Mouse (Mus musculus): ENCODE measurements around the gene Wipi1. TPM values are rescaled to one million over a fixed set of nuclear protein-coding genes. Genes with fewer than 3 reads are reported as not detected.

The Wipi1 gene
- polyA plus RNA-seq, 1 experiment from 2014 or later: 11.4 TPM

- Histone ChIP-seq H3K4me3 (ENCODE audit: low read depth, low read length) (no peak overlapping the region), H3K27ac (ENCODE audit: low read depth, low read length) (no peak overlapping the region), H3K4me2 (ENCODE audit: low read depth) (no peak overlapping the region), H3K36me3 (ENCODE audit: control insufficient read depth, insufficient read depth, low read length) (no peaks in the 10 kb centered on the region), H3K9me3 (ENCODE audit: control insufficient read depth, low read length) (no peaks in the 10 kb centered on the region), H3K9ac (ENCODE audit: low read length) (no peak overlapping the region), H3K4me1 (ENCODE audit: control insufficient read depth, insufficient read depth, low read length) (no peaks in the 10 kb centered on the region), H3K27me3 (ENCODE audit: control insufficient read depth, insufficient read depth, low read length) (no peaks in the 10 kb centered on the region)
- ATAC-seq (ENCODE audit: insufficient read depth, low FRiP score, low TSS enrichment) (no peak), DNase-seq (ENCODE audit: low spot score) (no peak)
- WGBS: 53% methylated on average over 3 of the region's 3 CpGs
Measured at GRCm38 (mm10) chr11:109561445-109561844, 50.3 kb downstream of the Wipi1 start.

GRCm38 (mm10) chr11:109560793-109561257 is 50.9 kb downstream of the Wipi1 start:
- Histone ChIP-seq H3K9ac (ENCODE audit: low read length) (no peak overlapping the region), H3K27me3 (ENCODE audit: control insufficient read depth, insufficient read depth, low read length) (no peaks in the 10 kb centered on the region), H3K4me3 (ENCODE audit: low read depth, low read length) (no peak overlapping the region), H3K4me2 (ENCODE audit: low read depth) (no peak overlapping the region), H3K4me1 (ENCODE audit: control insufficient read depth, insufficient read depth, low read length) (no peaks in the 10 kb centered on the region), H3K9me3 (ENCODE audit: control insufficient read depth, low read length) (no peaks in the 10 kb centered on the region), H3K36me3 (ENCODE audit: control insufficient read depth, insufficient read depth, low read length) (no peaks in the 10 kb centered on the region), H3K27ac (ENCODE audit: low read depth, low read length) (no peak overlapping the region)
- ATAC-seq (ENCODE audit: insufficient read depth, low FRiP score, low TSS enrichment): no peak
- WGBS: 33% methylated on average over 9 of the region's 9 CpGs
- DNase-seq (ENCODE audit: low spot score): no peak

GRCm38 (mm10) chr11:109559241-109559640 is 52.5 kb downstream of the Wipi1 start:
- no peaks in the 10 kb centered on the region for H3K27me3 ChIP-seq (ENCODE audit: control insufficient read depth, insufficient read depth, low read length)

GRCm38 (mm10) chr11:109557419-109557818 is 54.3 kb downstream of the Wipi1 start:
- Histone ChIP-seq H3K4me2 (ENCODE audit: low read depth) (no peak overlapping the region), H3K36me3 (ENCODE audit: control insufficient read depth, insufficient read depth, low read length) (no peaks in the 10 kb centered on the region), H3K4me1 (ENCODE audit: control insufficient read depth, insufficient read depth, low read length) (no peaks in the 10 kb centered on the region), H3K9ac (ENCODE audit: low read length) (no peak overlapping the region), H3K27ac (ENCODE audit: low read depth, low read length) (no peak overlapping the region), H3K9me3 (ENCODE audit: control insufficient read depth, low read length) (no peaks in the 10 kb centered on the region), H3K4me3 (ENCODE audit: low read depth, low read length) (no peak overlapping the region), H3K27me3 (ENCODE audit: control insufficient read depth, insufficient read depth, low read length) (no peaks in the 10 kb centered on the region)
- 90% methylated on average over 11 of the region's 11 CpGs for WGBS
- ATAC-seq (ENCODE audit: insufficient read depth, low FRiP score, low TSS enrichment) (no peak), DNase-seq (ENCODE audit: low spot score) (no peak)

More at GRCm38 (mm10) chr11:109559241-109559640, 52.5 kb downstream of the Wipi1 start:
- H3K4me3 ChIP-seq (ENCODE audit: low read depth, low read length): no peak overlapping the region
- DNase-seq (ENCODE audit: low spot score) (no peak), ATAC-seq (ENCODE audit: insufficient read depth, low FRiP score, low TSS enrichment) (no peak)
- H3K9me3 ChIP-seq (ENCODE audit: control insufficient read depth, low read length): no peaks in the 10 kb centered on the region
- no peaks in the 10 kb centered on the region for H3K36me3 ChIP-seq (ENCODE audit: control insufficient read depth, insufficient read depth, low read length)
- WGBS: 88% methylated on average over 12 of the region's 12 CpGs
- H3K27ac ChIP-seq (ENCODE audit: low read depth, low read length): no peak overlapping the region
- no peak overlapping the region for H3K9ac ChIP-seq (ENCODE audit: low read length)
- H3K4me2 ChIP-seq (ENCODE audit: low read depth): no peak overlapping the region
- H3K4me1 ChIP-seq (ENCODE audit: control insufficient read depth, insufficient read depth, low read length): no peaks in the 10 kb centered on the region

GRCm38 (mm10) chr11:109556130-109556529 is 55.6 kb downstream of the Wipi1 start:
- Histone ChIP-seq H3K9me3 (ENCODE audit: control insufficient read depth, low read length) (no peaks in the 10 kb centered on the region), H3K27me3 (ENCODE audit: control insufficient read depth, insufficient read depth, low read length) (no peaks in the 10 kb centered on the region), H3K27ac (ENCODE audit: low read depth, low read length) (no peak overlapping the region), H3K4me2 (ENCODE audit: low read depth) (no peak overlapping the region), H3K4me3 (ENCODE audit: low read depth, low read length) (no peak overlapping the region), H3K36me3 (ENCODE audit: control insufficient read depth, insufficient read depth, low read length) (no peaks in the 10 kb centered on the region), H3K4me1 (ENCODE audit: control insufficient read depth, insufficient read depth, low read length) (no peaks in the 10 kb centered on the region), H3K9ac (ENCODE audit: low read length) (no peak overlapping the region)
- DNase-seq (ENCODE audit: low spot score): no peak
- no peak for ATAC-seq (ENCODE audit: insufficient read depth, low FRiP score, low TSS enrichment)
- WGBS: 92% methylated on average over 6 of the region's 6 CpGs

- Histone ChIP-seq H3K4me3 (ENCODE audit: low read depth, low read length) (no peak overlapping the region), H3K4me1 (ENCODE audit: control insufficient read depth, insufficient read depth, low read length) (no peaks in the 10 kb centered on the region), H3K36me3 (ENCODE audit: control insufficient read depth, insufficient read depth, low read length) (no peaks in the 10 kb centered on the region), H3K4me2 (ENCODE audit: low read depth) (no peak overlapping the region), H3K9me3 (ENCODE audit: control insufficient read depth, low read length) (no peaks in the 10 kb centered on the region), H3K27ac (ENCODE audit: low read depth, low read length) (no peak overlapping the region), H3K9ac (ENCODE audit: low read length) (no peak overlapping the region), H3K27me3 (ENCODE audit: control insufficient read depth, insufficient read depth, low read length) (no peaks in the 10 kb centered on the region)
- 65% methylated on average over 3 of the region's 3 CpGs for WGBS
- ATAC-seq (ENCODE audit: insufficient read depth, low FRiP score, low TSS enrichment) (no peak), DNase-seq (ENCODE audit: low spot score) (no peak)
Measured at GRCm38 (mm10) chr11:109554443-109554842, 57.3 kb downstream of the Wipi1 start.

GRCm38 (mm10) chr11:109553921-109554320 is 57.8 kb downstream of the Wipi1 start:
- WGBS: 82% methylated on average over 4 of the region's 4 CpGs
- no peaks in the 10 kb centered on the region for H3K36me3 ChIP-seq (ENCODE audit: control insufficient read depth, insufficient read depth, low read length)
- H3K27ac ChIP-seq (ENCODE audit: low read depth, low read length): no peak overlapping the region
- no peaks in the 10 kb centered on the region for H3K4me1 ChIP-seq (ENCODE audit: control insufficient read depth, insufficient read depth, low read length)
- no peak overlapping the region for H3K4me3 ChIP-seq (ENCODE audit: low read depth, low read length)
- DNase-seq (ENCODE audit: low spot score) (no peak), ATAC-seq (ENCODE audit: insufficient read depth, low FRiP score, low TSS enrichment) (no peak)
- no peak overlapping the region for H3K4me2 ChIP-seq (ENCODE audit: low read depth)
- no peak overlapping the region for H3K9ac ChIP-seq (ENCODE audit: low read length)
- no peaks in the 10 kb centered on the region for H3K27me3 ChIP-seq (ENCODE audit: control insufficient read depth, insufficient read depth, low read length)
- no peaks in the 10 kb centered on the region for H3K9me3 ChIP-seq (ENCODE audit: control insufficient read depth, low read length)

- no peaks in the 10 kb centered on the region for H3K27me3 ChIP-seq (ENCODE audit: control insufficient read depth, insufficient read depth, low read length)
- WGBS: 68% methylated on average over 5 of the region's 5 CpGs
- H3K9me3 ChIP-seq (ENCODE audit: control insufficient read depth, low read length): no peaks in the 10 kb centered on the region
- DNase-seq (ENCODE audit: low spot score): no peak
- H3K27ac ChIP-seq (ENCODE audit: low read depth, low read length): no peak overlapping the region
- no peak overlapping the region for H3K4me3 ChIP-seq (ENCODE audit: low read depth, low read length)
- H3K9ac ChIP-seq (ENCODE audit: low read length): no peak overlapping the region
- no peak for ATAC-seq (ENCODE audit: insufficient read depth, low FRiP score, low TSS enrichment)
- no peaks in the 10 kb centered on the region for H3K4me1 ChIP-seq (ENCODE audit: control insufficient read depth, insufficient read depth, low read length)
- no peaks in the 10 kb centered on the region for H3K36me3 ChIP-seq (ENCODE audit: control insufficient read depth, insufficient read depth, low read length)
- H3K4me2 ChIP-seq (ENCODE audit: low read depth): no peak overlapping the region
Measured at GRCm38 (mm10) chr11:109549599-109550290, 62.0 kb downstream of the Wipi1 start.

GRCm38 (mm10) chr11:109547652-109548051 is 64.1 kb downstream of the Wipi1 start:
- no peak overlapping the region for H3K9ac ChIP-seq (ENCODE audit: low read length)
- no peaks in the 10 kb centered on the region for H3K27me3 ChIP-seq (ENCODE audit: control insufficient read depth, insufficient read depth, low read length)
- no peak overlapping the region for H3K4me2 ChIP-seq (ENCODE audit: low read depth)
- WGBS: 100% methylated on average over 1 of the region's 1 CpGs
- no peaks in the 10 kb centered on the region for H3K36me3 ChIP-seq (ENCODE audit: control insufficient read depth, insufficient read depth, low read length)
- no peaks in the 10 kb centered on the region for H3K4me1 ChIP-seq (ENCODE audit: control insufficient read depth, insufficient read depth, low read length)
- no peaks in the 10 kb centered on the region for H3K9me3 ChIP-seq (ENCODE audit: control insufficient read depth, low read length)
- H3K4me3 ChIP-seq (ENCODE audit: low read depth, low read length): no peak overlapping the region
- ATAC-seq (ENCODE audit: insufficient read depth, low FRiP score, low TSS enrichment) (no peak), DNase-seq (ENCODE audit: low spot score) (no peak)
- H3K27ac ChIP-seq (ENCODE audit: low read depth, low read length): no peak overlapping the region
